Mouse (Mus musculus) liver, embryonic 13.5 days (tissue): ENCODE data around the gene Reps2. TPM values are rescaled to one million over a fixed set of nuclear protein-coding genes. Genes with fewer than 3 reads are reported as not detected.

Source experiments
- ATAC-seq: fragments of 200-750 bp; cut with Nextera tagmentation; 2 replicates; pipeline ENCODE4 v1.8.0; 2017; ENCODE audit warnings: low read depth, mild to moderate bottlenecking, moderate number of reproducible peaks, moderate library complexity
- DNase-seq: peaks from one replicate; pipeline ENCODE4 v3.0.0; 2022
- H3K27ac ChIP-seq: fragments of 300-500 bp; sonication (generic); 2 replicates; pipeline ENCODE4 v1.5.1; 2015; ENCODE audit warnings: moderate library complexity, mild to moderate bottlenecking, inconsistent platforms
- H3K27me3 ChIP-seq: fragments of 300-500 bp; sonication (generic); 2 replicates; pipeline ENCODE4 v1.6.1; 2015; ENCODE audit warnings: mild to moderate bottlenecking, inconsistent platforms
- H3K36me3 ChIP-seq: fragments of 300-500 bp; sonication (generic); 2 replicates; pipeline ENCODE4 v1.6.1; 2015; ENCODE audit warnings: mild to moderate bottlenecking, inconsistent platforms
- H3K4me1 ChIP-seq: fragments of 300-500 bp; sonication (generic); replicated peaks from 2 replicates; pipeline ENCODE4 v1.6.1; 2015; ENCODE audit warnings: inconsistent platforms
- H3K4me2 ChIP-seq: fragments of 300-500 bp; sonication (generic); 2 replicates; pipeline ENCODE4 v1.6.1; 2015; ENCODE audit warnings: inconsistent platforms, mild to moderate bottlenecking, moderate library complexity
- H3K4me3 ChIP-seq: fragments of 300-500 bp; sonication (generic); replicated peaks from 2 replicates; pipeline ENCODE4 v1.5.1; 2015; ENCODE audit warnings: mild to moderate bottlenecking, inconsistent platforms
- H3K9ac ChIP-seq: fragments of 300-500 bp; sonication (generic); 2 replicates; pipeline ENCODE4 v1.6.1; 2015; ENCODE audit warnings: mild to moderate bottlenecking, inconsistent platforms
- H3K9me3 ChIP-seq: fragments of 300-500 bp; sonication (generic); replicated peaks from 2 replicates; pipeline ENCODE4 v1.6.1; 2016; ENCODE audit warnings: inconsistent platforms
- WGBS: fragments of 180-500 bp; shearing (Covaris S2); methylation state at CpG from one replicate; pipeline ENCODE4 v1.1.7; 2015; ENCODE audit not compliant: insufficient replicate concordance; 5-methylcytosine and 5-hydroxymethylcytosine counted together
- polyA plus RNA-seq: library from polyadenylated mRNA; unstranded; fragments of >200 nt; fragmentation: Nextera tagmentation; extraction: Ambion mirVana; gene quantifications from 2 replicates; pipeline ENCODE4 v1.2.1, GENCODE M21; 2015

The Reps2 gene
- polyA plus RNA-seq, 1 experiment from 2014 or later = 0.50 TPM

DNA sequence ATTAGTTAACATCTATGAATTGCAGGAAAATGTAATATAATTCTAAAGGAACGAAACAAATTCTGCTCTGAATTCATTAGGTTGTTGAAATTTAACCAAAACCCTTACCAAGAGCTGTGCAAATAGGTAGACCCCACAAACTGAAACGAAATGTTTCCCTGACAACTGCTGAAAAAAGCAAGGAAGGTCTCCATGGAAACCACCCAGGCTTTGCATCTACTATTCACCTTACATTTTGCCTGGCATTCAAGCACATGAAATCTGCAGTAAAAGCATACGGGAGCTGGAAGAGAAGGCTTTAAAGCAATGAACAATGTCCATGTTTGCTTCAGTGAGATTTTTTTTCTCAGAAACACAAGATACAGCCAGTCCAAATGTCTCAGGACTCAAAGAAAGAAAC lies 59.1 kb downstream of the Reps2 start:
- no peak for ATAC-seq
- 58% methylated on average over 3 of the region's 3 CpGs for WGBS
- Histone ChIP-seq H3K27me3 (peaks cover 6% of the 10 kb centered on the region; the same call in 1 of the 2 replicates), H3K9me3 (no peaks in the 10 kb centered on the region), H3K4me3 (no peak overlapping the region), H3K4me2 (no peak overlapping the region), H3K4me1 (no peaks in the 10 kb centered on the region), H3K27ac (no peak overlapping the region), H3K9ac (no peak overlapping the region), H3K36me3 (no peaks in the 10 kb centered on the region)
- no peak for DNase-seq

DNA sequence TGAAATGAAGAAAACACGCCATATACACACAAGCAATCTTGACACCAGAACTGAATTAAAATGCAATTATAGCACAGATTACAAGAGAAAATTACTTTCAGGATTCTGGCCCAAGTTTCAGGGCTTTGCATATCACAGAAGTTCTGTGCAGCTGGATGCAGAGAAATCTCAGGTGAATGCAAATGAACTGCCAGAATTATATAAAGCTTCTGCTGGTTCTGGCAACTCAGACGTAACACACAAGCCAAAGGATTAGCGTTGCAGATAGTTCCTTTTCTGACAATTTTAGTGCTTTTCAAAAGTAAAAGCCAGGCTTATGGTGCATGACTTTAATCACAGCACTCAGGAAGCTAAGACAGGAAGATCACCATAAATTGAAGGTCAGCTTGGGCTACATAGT lies 62.9 kb downstream of the Reps2 start:
- Histone ChIP-seq H3K4me3 (no peak overlapping the region), H3K27ac (no peak overlapping the region), H3K27me3 (peaks cover 6% of the 10 kb centered on the region; the same call in 1 of the 2 replicates), H3K9ac (no peak overlapping the region), H3K4me1 (no peaks in the 10 kb centered on the region), H3K36me3 (no peaks in the 10 kb centered on the region), H3K4me2 (no peak overlapping the region), H3K9me3 (no peaks in the 10 kb centered on the region)
- no peak for ATAC-seq
- DNase-seq = no peak
- WGBS = 51% methylated on average over 3 of the region's 3 CpGs

GRCm38 (mm10) chrX:162568439-162568838 lies 75.0 kb downstream of the Reps2 start:
- H3K9me3 ChIP-seq = no peaks in the 10 kb centered on the region
- H3K27ac ChIP-seq = no peak overlapping the region
- DNase-seq (no peak), ATAC-seq (no peak)
- H3K4me3 ChIP-seq = no peak overlapping the region
- no peak overlapping the region for H3K4me2 ChIP-seq
- no peaks in the 10 kb centered on the region for H3K27me3 ChIP-seq
- H3K9ac ChIP-seq = no peak overlapping the region
- no peaks in the 10 kb centered on the region for H3K36me3 ChIP-seq
- H3K4me1 ChIP-seq = no peaks in the 10 kb centered on the region
- 73% methylated on average over 2 of the region's 2 CpGs for WGBS

GRCm38 (mm10) chrX:162565501-162565900 lies 77.9 kb downstream of the Reps2 start:
- H3K9ac ChIP-seq = no peak overlapping the region
- no peaks in the 10 kb centered on the region for H3K27me3 ChIP-seq
- no peak overlapping the region for H3K27ac ChIP-seq
- WGBS = 77% methylated on average over 4 of the region's 4 CpGs
- no peaks in the 10 kb centered on the region for H3K36me3 ChIP-seq
- H3K4me1 ChIP-seq = no peaks in the 10 kb centered on the region
- ATAC-seq (no peak), DNase-seq (no peak)
- no peak overlapping the region for H3K4me3 ChIP-seq
- no peaks in the 10 kb centered on the region for H3K9me3 ChIP-seq
- no peak overlapping the region for H3K4me2 ChIP-seq

DNA sequence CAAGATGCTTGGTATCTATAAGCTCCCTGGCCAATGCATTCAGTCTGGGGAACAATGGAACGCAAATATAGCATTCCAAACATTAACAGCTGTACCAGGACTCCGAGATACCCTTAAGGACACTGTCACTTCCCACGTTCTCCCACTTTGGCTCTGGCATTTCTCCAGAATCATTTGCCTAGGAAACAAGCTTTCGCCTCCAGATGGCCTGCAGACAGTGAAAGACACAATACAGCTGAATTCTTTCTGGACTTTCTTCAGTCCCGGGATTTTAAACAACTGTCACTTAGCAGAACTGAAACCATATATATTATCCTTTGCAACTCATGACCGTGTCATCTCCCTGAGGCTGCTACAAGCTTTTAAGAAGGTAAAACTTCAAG lies 87.0 kb downstream of the Reps2 start:
- Histone ChIP-seq H3K9me3 (no peaks in the 10 kb centered on the region), H3K4me1 (no peaks in the 10 kb centered on the region), H3K27ac (no peak overlapping the region), H3K4me3 (no peak overlapping the region), H3K4me2 (no peak overlapping the region), H3K27me3 (0 out of 2 replicates have a peak, but pooled peaks cover 4% of the 10 kb centered on the region), H3K9ac (no peak overlapping the region), H3K36me3 (no peaks in the 10 kb centered on the region)
- DNase-seq (no peak), ATAC-seq (no peak)
- 62% methylated on average over 6 of the region's 6 CpGs for WGBS

DNA sequence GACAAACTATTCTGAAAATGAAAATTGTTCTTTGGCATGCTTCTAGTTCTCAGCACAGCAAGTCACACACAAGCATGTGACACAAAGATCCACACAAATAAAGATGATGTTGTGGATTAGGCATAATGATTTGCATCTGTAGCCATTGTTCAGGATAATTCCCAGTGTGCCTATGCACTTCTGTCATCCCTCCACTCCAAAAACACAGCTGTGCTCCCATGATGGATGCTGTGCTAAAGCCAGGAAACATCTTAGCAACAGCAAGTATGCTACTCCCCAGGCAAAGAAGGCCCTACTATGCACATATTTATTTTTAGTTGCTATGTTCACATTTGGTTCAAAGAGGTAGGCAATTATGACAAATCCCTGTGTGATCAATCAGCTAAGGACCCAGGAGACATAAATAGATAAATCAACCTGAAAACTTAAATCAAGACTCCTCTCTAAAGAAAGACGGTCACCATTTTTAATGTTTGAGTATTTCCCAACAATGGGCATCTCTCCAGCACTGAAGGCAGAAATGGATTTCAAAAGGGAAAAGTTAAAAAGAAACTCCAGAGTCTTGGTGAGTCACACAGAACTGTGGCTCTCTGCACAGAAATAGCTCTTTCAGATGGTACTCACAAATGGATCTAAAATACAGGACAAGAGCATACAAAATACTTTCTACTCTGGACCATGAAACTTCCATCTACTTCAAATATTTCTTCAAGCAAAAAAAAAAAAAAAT lies 87.6 kb downstream of the Reps2 start:
- no peak overlapping the region for H3K9ac ChIP-seq
- H3K27ac ChIP-seq = no peak overlapping the region
- H3K4me3 ChIP-seq = no peak overlapping the region
- 0 out of 2 replicates have a peak, but pooled peaks cover 4% of the 10 kb centered on the region for H3K27me3 ChIP-seq
- no peaks in the 10 kb centered on the region for H3K4me1 ChIP-seq
- H3K4me2 ChIP-seq = no peak overlapping the region
- DNase-seq (no peak), ATAC-seq (no peak)
- WGBS = 69% methylated on average over 1 of the region's 1 CpGs
- H3K9me3 ChIP-seq = no peaks in the 10 kb centered on the region
- H3K36me3 ChIP-seq = no peaks in the 10 kb centered on the region

- ATAC-seq = no peak
- Histone ChIP-seq H3K27ac (no peak overlapping the region), H3K4me2 (no peak overlapping the region), H3K36me3 (no peaks in the 10 kb centered on the region), H3K9ac (no peak overlapping the region), H3K27me3 (0 out of 2 replicates have a peak, but pooled peaks cover 4% of the 10 kb centered on the region), H3K9me3 (no peaks in the 10 kb centered on the region), H3K4me3 (no peak overlapping the region), H3K4me1 (no peaks in the 10 kb centered on the region)
- no peak for DNase-seq
- WGBS = 75% methylated on average over 3 of the region's 3 CpGs
Measured at GRCm38 (mm10) chrX:162554513-162554912, 88.9 kb downstream of the Reps2 start.

DNA sequence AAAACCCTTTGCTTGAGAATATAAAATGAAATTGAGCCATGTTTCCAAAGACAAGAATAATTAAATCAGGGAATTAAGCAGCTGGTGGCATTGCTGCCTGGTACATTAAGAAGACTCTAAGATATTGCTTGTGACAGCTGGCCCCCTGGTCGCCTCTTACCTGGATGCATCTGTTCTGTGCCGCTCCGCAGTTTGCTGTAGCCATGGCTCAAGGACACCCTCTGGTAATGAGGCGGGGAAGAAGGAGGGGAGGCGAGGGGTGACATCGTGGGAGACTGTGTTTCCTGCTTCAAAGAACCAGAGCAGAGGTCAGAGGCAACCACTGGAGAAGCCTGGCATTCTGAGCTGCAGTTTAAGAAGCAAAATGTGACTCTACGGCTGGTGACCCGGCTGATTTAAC lies 91.1 kb downstream of the Reps2 start:
- no peak overlapping the region for H3K4me2 ChIP-seq
- no peak overlapping the region for H3K9ac ChIP-seq
- no peaks in the 10 kb centered on the region for H3K4me1 ChIP-seq
- no peak for DNase-seq
- H3K36me3 ChIP-seq = no peaks in the 10 kb centered on the region
- H3K9me3 ChIP-seq = no peaks in the 10 kb centered on the region
- ATAC-seq = no peak
- 0 out of 2 replicates have a peak, but pooled peaks cover 4% of the 10 kb centered on the region for H3K27me3 ChIP-seq
- WGBS = 46% methylated on average over 8 of the region's 8 CpGs
- H3K27ac ChIP-seq = no peak overlapping the region
- no peak overlapping the region for H3K4me3 ChIP-seq

DNA sequence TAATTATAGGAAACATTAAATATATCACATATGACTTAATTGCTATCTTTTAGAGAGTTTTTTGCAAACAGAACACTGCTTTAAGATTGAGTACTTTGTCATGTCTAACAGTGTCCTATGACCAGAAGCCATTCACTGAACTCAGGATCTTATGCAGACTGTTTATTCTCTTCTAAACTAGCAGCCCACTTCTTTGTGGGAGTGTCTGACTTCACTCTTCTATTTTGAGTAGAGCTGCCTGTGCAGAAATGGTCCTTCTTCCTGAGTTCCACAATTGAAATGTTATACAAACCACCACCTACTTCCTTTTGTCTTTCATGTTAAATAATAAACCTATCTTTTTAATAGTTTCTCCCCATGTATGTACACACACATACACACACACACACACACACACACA lies 98.4 kb downstream of the Reps2 start:
- H3K4me1 ChIP-seq = no peaks in the 10 kb centered on the region
- DNase-seq = no peak
- no peak overlapping the region for H3K4me3 ChIP-seq
- H3K9ac ChIP-seq = no peak overlapping the region
- no peaks in the 10 kb centered on the region for H3K9me3 ChIP-seq
- no peaks in the 10 kb centered on the region; the same call in 1 of the 2 replicates for H3K27me3 ChIP-seq
- H3K36me3 ChIP-seq = no peaks in the 10 kb centered on the region
- H3K27ac ChIP-seq = no peak overlapping the region
- ATAC-seq = no peak
- no peak overlapping the region for H3K4me2 ChIP-seq

DNA sequence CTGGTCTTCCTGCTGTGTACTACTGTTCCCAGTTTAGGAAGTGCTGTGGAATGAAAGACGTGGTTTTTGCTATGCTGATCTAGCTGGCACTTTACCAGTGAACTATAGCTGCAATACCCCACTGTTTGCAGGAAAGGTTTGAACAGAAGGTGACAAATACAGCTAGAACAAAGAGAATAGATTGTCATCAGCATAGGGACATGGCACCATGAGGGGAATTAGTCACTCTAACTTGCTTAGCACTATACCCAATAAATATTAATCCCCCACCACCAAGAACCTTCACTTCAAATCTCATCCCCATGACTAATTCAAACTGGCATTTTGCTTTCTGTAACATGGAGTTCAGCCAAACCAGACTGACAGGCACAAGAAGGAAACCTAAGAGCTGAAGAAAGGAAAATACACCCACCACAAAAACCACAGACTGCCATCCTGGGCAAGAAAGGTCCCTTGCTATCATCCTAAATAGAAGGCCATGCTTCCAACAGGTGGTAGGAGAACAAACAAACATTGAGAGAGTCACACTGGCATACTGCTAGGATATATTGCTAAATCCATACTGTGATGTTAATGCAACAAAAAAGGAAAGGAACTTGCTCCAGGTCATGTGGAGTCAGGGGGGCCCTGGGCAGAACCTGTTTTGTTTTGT lies 100.7 kb downstream of the Reps2 start:
- Histone ChIP-seq H3K9ac (no peak overlapping the region), H3K4me1 (no peaks in the 10 kb centered on the region), H3K27me3 (no peaks in the 10 kb centered on the region; the same call in 1 of the 2 replicates), H3K27ac (no peak overlapping the region), H3K36me3 (no peaks in the 10 kb centered on the region), H3K9me3 (no peaks in the 10 kb centered on the region), H3K4me3 (no peak overlapping the region), H3K4me2 (no peak overlapping the region)
- no peak for ATAC-seq
- WGBS = 31% methylated on average over 1 of the region's 1 CpGs
- DNase-seq = no peak

DNA sequence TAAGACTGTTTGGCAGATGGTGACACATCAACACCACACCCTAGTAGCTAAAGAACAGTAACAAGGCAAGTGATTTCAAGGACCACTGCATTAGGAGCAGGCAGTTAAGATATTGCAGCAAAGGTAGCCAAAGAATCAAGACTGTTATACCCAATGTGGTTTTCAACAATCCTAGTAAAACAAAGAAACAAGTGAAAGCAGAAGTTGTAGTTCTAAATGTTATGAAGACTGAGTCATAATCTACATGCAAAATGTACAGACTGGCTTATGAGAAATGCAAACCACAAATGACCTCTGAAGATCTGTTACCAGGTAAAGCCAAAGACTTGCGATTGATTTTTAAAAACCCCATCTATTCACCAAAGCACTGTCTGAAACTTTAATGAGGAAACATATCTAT lies 101.5 kb downstream of the Reps2 start:
- Histone ChIP-seq H3K4me3 (no peak overlapping the region), H3K4me2 (no peak overlapping the region), H3K36me3 (no peaks in the 10 kb centered on the region), H3K4me1 (no peaks in the 10 kb centered on the region), H3K27ac (no peak overlapping the region), H3K27me3 (no peaks in the 10 kb centered on the region; the same call in 1 of the 2 replicates), H3K9ac (no peak overlapping the region), H3K9me3 (no peaks in the 10 kb centered on the region)
- DNase-seq = no peak
- 62% methylated on average over 1 of the region's 1 CpGs for WGBS
- no peak for ATAC-seq

DNA sequence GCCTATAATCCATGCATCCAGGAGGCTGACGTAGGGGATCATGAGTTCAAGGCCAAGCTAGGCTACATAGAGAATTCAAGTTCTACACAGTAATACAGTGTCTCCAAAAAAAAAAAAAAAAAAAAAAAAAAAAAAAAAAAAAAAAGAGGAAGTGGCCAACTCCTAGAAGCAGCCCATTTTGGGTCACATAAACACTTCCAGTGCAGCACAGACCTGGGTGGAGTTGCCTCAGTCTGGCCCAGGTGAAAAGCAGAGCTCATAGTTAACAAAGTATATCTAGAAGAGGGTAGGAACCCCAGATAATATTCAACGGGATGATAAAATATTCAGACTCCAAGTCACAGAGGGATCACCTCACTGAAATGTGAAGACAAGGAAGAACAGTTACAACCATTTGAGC lies 112.4 kb downstream of the Reps2 start:
- Histone ChIP-seq H3K27me3 (no peaks in the 10 kb centered on the region), H3K9ac (no peak overlapping the region), H3K27ac (no peak overlapping the region), H3K4me3 (no peak overlapping the region), H3K36me3 (no peaks in the 10 kb centered on the region), H3K9me3 (no peaks in the 10 kb centered on the region), H3K4me2 (no peak overlapping the region), H3K4me1 (no peaks in the 10 kb centered on the region)
- no peak for DNase-seq
- ATAC-seq = no peak
- 53% methylated on average over 2 of the region's 2 CpGs for WGBS
